Mouse (Mus musculus) limb, embryonic 15.5 days (tissue): Measurements from ENCODE around the gene Rps6kb1. TPM values are rescaled to one million over a fixed set of nuclear protein-coding genes. Genes with fewer than 3 reads are reported as not detected.
"Not testable (repeated sequence)": the region's sequence is repeated elsewhere in the genome, so short reads cannot be mapped to it uniquely, and the experiment has no call there.

Experiments
- ATAC-seq: fragments of 200-750 bp; cut with Nextera tagmentation; 2 replicates; pipeline ENCODE4 v1.8.0; 2017; ENCODE audit warnings: low read depth, moderate TSS enrichment; ENCODE audit not compliant: insufficient number of reproducible peaks, low FRiP score, low TSS enrichment
- H3K27ac ChIP-seq: fragments of 300-500 bp; sonication (generic); 2 replicates; pipeline ENCODE4 v1.5.1; 2015; ENCODE audit warnings: moderate library complexity, mild to moderate bottlenecking, inconsistent platforms
- H3K27me3 ChIP-seq: fragments of 300-500 bp; sonication (generic); 2 replicates; pipeline ENCODE4 v1.6.1; 2015; ENCODE audit warnings: inconsistent platforms
- H3K36me3 ChIP-seq: fragments of 300-500 bp; sonication (generic); 2 replicates; pipeline ENCODE4 v1.6.1; 2015; ENCODE audit warnings: inconsistent platforms
- H3K4me1 ChIP-seq: fragments of 300-500 bp; sonication (generic); 2 replicates; pipeline ENCODE4 v1.6.1; 2015; ENCODE audit warnings: inconsistent platforms
- H3K4me2 ChIP-seq: fragments of 300-500 bp; sonication (generic); 2 replicates; pipeline ENCODE4 v1.6.1; 2015; ENCODE audit warnings: mild to moderate bottlenecking, inconsistent platforms
- H3K4me3 ChIP-seq: fragments of 300-500 bp; sonication (generic); 2 replicates; pipeline ENCODE4 v1.5.1; 2015; ENCODE audit warnings: mild to moderate bottlenecking, inconsistent platforms
- H3K9ac ChIP-seq: fragments of 300-500 bp; sonication (generic); 2 replicates; pipeline ENCODE4 v1.6.1; 2015; ENCODE audit warnings: inconsistent platforms
- H3K9me3 ChIP-seq: fragments of 300-500 bp; sonication (generic); 2 replicates; pipeline ENCODE4 v1.6.1; 2016; ENCODE audit warnings: inconsistent platforms
- WGBS: fragments of 180-500 bp; shearing (Covaris S2); methylation state at CpG from one replicate; pipeline ENCODE4 v1.1.7; 2015; 5-methylcytosine and 5-hydroxymethylcytosine counted together
- polyA plus RNA-seq: library from polyadenylated mRNA; unstranded; fragments of >200 nt; fragmentation: Nextera tagmentation; extraction: Ambion mirVana; gene quantifications from 2 replicates; pipeline ENCODE4 v1.2.1, GENCODE M21; 2015

The Rps6kb1 gene
- polyA plus RNA-seq, 1 experiment from 2014 or later = 74.5 TPM

- H3K27me3 ChIP-seq = no peaks in the 10 kb centered on the region
- no peak overlapping the region for H3K4me3 ChIP-seq
- peaks cover 21% of the 10 kb centered on the region for H3K4me1 ChIP-seq
- H3K36me3 ChIP-seq = 0 out of 2 replicates have a peak, but pooled peaks cover 3% of the 10 kb centered on the region
- no peak overlapping the region for H3K4me2 ChIP-seq
- no peak for ATAC-seq
- H3K9ac ChIP-seq = no peak overlapping the region
- no peak overlapping the region for H3K27ac ChIP-seq
- no peaks in the 10 kb centered on the region for H3K9me3 ChIP-seq
- 55% methylated on average over 3 of the region's 3 CpGs for WGBS
Observed at GRCm38 (mm10) chr11:86568425-86568824, 23.8 kb upstream of the Rps6kb1 start.

GRCm38 (mm10) chr11:86558258-86558657, 13.7 kb upstream of the Rps6kb1 start:
- H3K9me3 ChIP-seq = no peaks in the 10 kb centered on the region
- 88% methylated on average over 4 of the region's 4 CpGs for WGBS
- no peaks in the 10 kb centered on the region for H3K27me3 ChIP-seq
- H3K4me3 ChIP-seq = no peak overlapping the region
- H3K9ac ChIP-seq = no peak overlapping the region
- peaks cover 32% of the 10 kb centered on the region for H3K36me3 ChIP-seq
- ATAC-seq = no peak
- H3K27ac ChIP-seq = no peak overlapping the region
- H3K4me1 ChIP-seq = no peaks in the 10 kb centered on the region
- H3K4me2 ChIP-seq = no peak overlapping the region

DNA sequence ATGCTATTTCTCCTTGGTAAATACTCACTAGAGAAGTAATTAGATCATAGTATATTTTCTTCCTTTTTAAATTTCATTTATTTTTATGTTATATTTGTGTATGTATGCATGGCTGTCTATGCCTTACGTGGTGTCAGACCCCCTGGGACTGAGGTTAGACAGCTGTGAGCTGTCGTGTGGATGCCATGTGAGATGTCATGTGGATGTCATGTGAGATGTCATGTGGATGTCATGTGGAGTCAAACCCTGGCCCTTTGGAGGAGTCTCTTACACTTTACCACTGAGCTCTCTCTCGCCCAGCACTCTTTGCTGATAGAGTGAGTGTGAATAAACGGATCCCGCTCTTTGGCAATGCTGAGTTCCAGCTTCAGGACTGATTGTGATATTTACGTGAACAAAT, 8.9 kb upstream of the Rps6kb1 start:
- no peak overlapping the region for H3K27ac ChIP-seq
- no peak overlapping the region for H3K9ac ChIP-seq
- H3K4me1 ChIP-seq = no peaks in the 10 kb centered on the region
- no peaks in the 10 kb centered on the region for H3K9me3 ChIP-seq
- H3K36me3 ChIP-seq = peaks cover 35% of the 10 kb centered on the region
- H3K4me2 ChIP-seq = no peak overlapping the region
- no peak overlapping the region for H3K4me3 ChIP-seq
- H3K27me3 ChIP-seq = no peaks in the 10 kb centered on the region
- ATAC-seq = no peak
- WGBS = 91% methylated on average over 6 of the region's 6 CpGs

- Histone ChIP-seq H3K4me2 (no peak overlapping the region), H3K9ac (no peak overlapping the region), H3K27me3 (no peaks in the 10 kb centered on the region), H3K9me3 (no peaks in the 10 kb centered on the region), H3K4me3 (no peak overlapping the region), H3K27ac (no peak overlapping the region), H3K4me1 (peaks cover 11% of the 10 kb centered on the region), H3K36me3 (peaks cover 16% of the 10 kb centered on the region)
- no peak for ATAC-seq
- WGBS = 96% methylated on average over 1 of the region's 1 CpGs
Observed at GRCm38 (mm10) chr11:86547412-86547811, 2.8 kb upstream of the Rps6kb1 start.

GRCm38 (mm10) chr11:86545556-86545955, 951 bp upstream of the Rps6kb1 start:
- H3K36me3 ChIP-seq = peaks cover 14% of the 10 kb centered on the region
- peak overlapping the region; percentile 87; the same call in 1 of the 2 replicates for H3K27ac ChIP-seq
- H3K9ac ChIP-seq = peak overlapping the region; percentile 17; the same call in 1 of the 2 replicates
- H3K4me1 ChIP-seq = peaks cover 13% of the 10 kb centered on the region
- H3K4me3 ChIP-seq = peak overlapping the region; percentile 95
- ATAC-seq = no peak
- H3K27me3 ChIP-seq = no peaks in the 10 kb centered on the region
- WGBS = 76% methylated on average over 8 of the region's 8 CpGs
- no peaks in the 10 kb centered on the region for H3K9me3 ChIP-seq
- peak overlapping the region; percentile 50 for H3K4me2 ChIP-seq

DNA sequence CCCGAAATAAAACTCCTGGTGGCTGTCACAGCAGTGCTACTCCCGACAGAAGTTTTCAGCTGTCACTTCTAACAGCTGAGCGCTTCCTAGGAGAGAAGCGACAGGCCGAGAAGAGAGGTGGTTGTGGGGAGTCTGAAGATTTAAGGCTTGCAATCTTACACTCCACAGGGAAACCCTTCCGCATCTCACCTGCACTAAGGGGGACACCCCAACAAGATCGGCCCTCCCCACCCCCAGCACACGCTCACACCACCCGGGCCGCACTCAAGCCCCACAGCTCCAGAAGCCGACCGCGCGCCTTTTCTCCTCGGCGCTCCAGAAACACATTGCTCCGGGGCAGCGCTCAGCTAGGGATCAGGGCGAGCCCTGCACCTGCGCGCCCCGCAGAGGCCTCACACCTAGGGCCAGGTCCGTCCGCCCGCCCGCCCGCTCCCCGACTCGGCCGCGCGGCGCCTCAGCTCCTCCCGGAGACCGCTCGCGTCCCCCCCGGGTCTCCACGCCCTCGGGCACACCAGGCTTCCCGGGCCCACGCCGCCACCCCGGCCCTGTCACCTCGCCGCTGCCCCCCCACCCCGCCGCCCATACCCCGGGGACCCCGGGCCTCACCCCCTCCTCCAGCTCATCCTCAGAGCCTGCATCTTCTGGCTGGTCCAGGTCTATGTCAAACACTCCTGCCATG, 506 bp downstream of the Rps6kb1 start:
- whole genome bisulfite sequencing = 1% methylated on average over 43 of the region's 50 CpGs

DNA sequence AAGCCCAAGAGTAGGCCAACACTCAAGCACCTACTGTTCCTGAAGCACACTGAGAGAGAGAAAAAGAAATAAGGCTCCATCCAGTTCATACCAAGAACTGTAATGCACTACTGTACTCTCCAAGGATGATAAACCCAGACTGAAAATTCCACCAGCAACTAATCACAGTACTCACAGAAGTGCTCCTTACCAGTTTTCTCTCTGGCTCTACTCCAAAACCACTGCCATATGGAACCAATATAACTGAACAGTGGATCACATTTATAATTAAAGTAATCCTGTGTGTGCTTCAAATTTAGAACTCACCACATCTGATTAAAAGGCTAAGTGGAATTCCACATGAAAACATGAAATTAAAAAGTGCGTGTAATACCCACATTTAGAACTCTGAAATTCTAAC, 1.8 kb downstream of the Rps6kb1 start:
- H3K4me3 ChIP-seq = peak overlapping the region; percentile 5; the same call in 1 of the 2 replicates
- 0 out of 2 replicates have a peak overlapping the region, but pooled peaks have one; percentile 12 for H3K4me2 ChIP-seq
- H3K4me1 ChIP-seq = peaks cover 13% of the 10 kb centered on the region
- H3K36me3 ChIP-seq = no peaks in the 10 kb centered on the region
- no peak overlapping the region for H3K27ac ChIP-seq
- H3K9ac ChIP-seq = no peak overlapping the region
- H3K9me3 ChIP-seq = no peaks in the 10 kb centered on the region
- no peaks in the 10 kb centered on the region for H3K27me3 ChIP-seq
- WGBS = 46% methylated on average over 1 of the region's 1 CpGs
- no peak for ATAC-seq

More for the DNA sequence above, 506 bp downstream of the Rps6kb1 start:
- peak overlapping the region; percentile 96 for H3K9ac ChIP-seq
- peaks cover 1% of the 10 kb centered on the region for H3K36me3 ChIP-seq
- H3K27me3 ChIP-seq = no peaks in the 10 kb centered on the region
- peak overlapping the region; percentile 87 for H3K27ac ChIP-seq
- H3K4me2 ChIP-seq = peak overlapping the region; percentile 59
- H3K9me3 ChIP-seq = no peaks in the 10 kb centered on the region
- peaks cover 13% of the 10 kb centered on the region for H3K4me1 ChIP-seq
- ATAC-seq = peak; percentile 77
- peak overlapping the region; percentile 95 for H3K4me3 ChIP-seq

DNA sequence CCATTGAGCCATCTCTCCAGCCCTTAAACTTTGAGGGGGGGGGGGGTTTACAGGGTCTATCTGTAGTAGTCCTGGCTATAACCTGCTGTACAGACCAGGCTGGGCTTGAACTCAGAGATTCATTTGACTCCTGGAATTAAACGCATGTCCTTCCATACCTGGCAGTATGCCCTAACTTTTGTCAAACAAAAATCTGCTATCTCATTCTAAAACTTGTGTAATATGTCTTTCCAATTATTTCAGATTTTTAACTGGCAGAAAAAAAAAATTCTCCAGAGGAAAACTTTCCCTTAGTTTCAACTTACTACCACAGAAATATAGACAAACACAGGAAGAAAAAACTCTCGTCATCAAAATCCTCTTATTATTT, 4.1 kb downstream of the Rps6kb1 start:
- Histone ChIP-seq H3K4me3 (no peak overlapping the region), H3K27me3 (no peaks in the 10 kb centered on the region), H3K27ac (no peak overlapping the region), H3K36me3 (no peaks in the 10 kb centered on the region), H3K4me2 (no peak overlapping the region), H3K9ac (no peak overlapping the region), H3K4me1 (peaks cover 10% of the 10 kb centered on the region), H3K9me3 (no peaks in the 10 kb centered on the region)
- ATAC-seq = no peak
- 91% methylated on average over 2 of the region's 2 CpGs for WGBS

GRCm38 (mm10) chr11:86539716-86540475, 4.7 kb downstream of the Rps6kb1 start:
- no peak overlapping the region for H3K4me2 ChIP-seq
- no peak for ATAC-seq
- H3K9me3 ChIP-seq = no peaks in the 10 kb centered on the region
- H3K27ac ChIP-seq = no peak overlapping the region
- H3K9ac ChIP-seq = no peak overlapping the region
- WGBS = 85% methylated on average over 6 of the region's 6 CpGs
- no peaks in the 10 kb centered on the region for H3K36me3 ChIP-seq
- H3K27me3 ChIP-seq = no peaks in the 10 kb centered on the region
- H3K4me1 ChIP-seq = peaks cover 8% of the 10 kb centered on the region
- H3K4me3 ChIP-seq = no peak overlapping the region

GRCm38 (mm10) chr11:86538786-86539185, 5.8 kb downstream of the Rps6kb1 start:
- Histone ChIP-seq H3K9ac (no peak overlapping the region), H3K27ac (no peak overlapping the region), H3K4me2 (no peak overlapping the region), H3K36me3 (peaks cover 4% of the 10 kb centered on the region; the same call in 1 of the 2 replicates), H3K27me3 (no peaks in the 10 kb centered on the region), H3K9me3 (no peaks in the 10 kb centered on the region), H3K4me1 (peaks cover 8% of the 10 kb centered on the region), H3K4me3 (no peak overlapping the region)
- WGBS = 78% methylated on average over 4 of the region's 4 CpGs
- ATAC-seq = no peak

DNA sequence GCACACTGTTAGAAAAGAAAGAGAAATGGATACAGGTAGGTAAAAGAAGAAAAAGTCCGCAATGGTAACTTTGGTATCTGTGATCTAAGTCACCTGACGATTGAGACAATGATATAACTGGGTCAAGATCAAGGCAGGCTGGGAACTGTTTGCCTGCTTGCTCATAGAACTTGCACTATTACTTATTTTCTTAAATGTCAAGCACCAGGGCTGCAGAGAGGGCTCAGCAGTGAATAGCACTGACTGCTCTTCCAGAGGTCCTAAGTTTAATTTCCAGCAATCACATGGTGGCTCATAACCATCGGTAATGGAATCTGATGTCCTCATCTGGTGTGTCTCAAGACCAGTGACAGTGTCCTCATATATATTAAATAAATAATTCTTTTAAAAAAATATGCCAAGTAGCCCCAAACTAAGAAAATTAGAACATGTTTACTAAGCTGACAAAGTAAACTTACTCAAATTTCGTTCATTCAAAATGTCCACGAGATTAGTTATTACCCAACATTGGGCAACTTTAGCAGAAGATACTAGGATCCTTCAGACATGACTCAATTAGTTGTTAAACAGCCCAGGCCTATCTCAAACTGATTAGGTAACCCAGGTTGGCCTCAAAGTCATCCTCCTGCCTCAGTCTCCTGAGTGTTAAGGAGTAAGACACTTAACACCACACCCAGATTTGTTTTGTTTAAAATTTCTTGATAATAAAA, 10.2 kb downstream of the Rps6kb1 start:
- no peak for ATAC-seq
- H3K36me3 ChIP-seq = peaks cover 34% of the 10 kb centered on the region

GRCm38 (mm10) chr11:86533302-86533701, 11.3 kb downstream of the Rps6kb1 start:
- H3K4me2 ChIP-seq, H3K9ac ChIP-seq, H3K4me3 ChIP-seq, ATAC-seq, H3K9me3 ChIP-seq, H3K27ac ChIP-seq, H3K27me3 ChIP-seq, H3K4me1 ChIP-seq: not testable (repeated sequence)
- peaks cover 41% of the 10 kb centered on the region for H3K36me3 ChIP-seq
- 91% methylated on average over 6 of the region's 6 CpGs for WGBS

More for the DNA sequence above, 10.2 kb downstream of the Rps6kb1 start:
- Histone ChIP-seq H3K27ac (no peak overlapping the region), H3K4me3 (no peak overlapping the region), H3K9me3 (no peaks in the 10 kb centered on the region), H3K4me1 (no peaks in the 10 kb centered on the region), H3K4me2 (no peak overlapping the region), H3K9ac (no peak overlapping the region), H3K27me3 (no peaks in the 10 kb centered on the region)
- 90% methylated on average over 5 of the region's 5 CpGs for WGBS
